Mouse (Mus musculus) bone marrow, adult 2 months (tissue): ENCODE data around the gene Rnft2. TPM values are rescaled to one million over a fixed set of nuclear protein-coding genes. Genes with fewer than 3 reads are reported as not detected.
A peak's percentile ranks its signal among the peaks of the same experiment; 100 is the strongest.

Experiments used
- H3K27ac ChIP-seq: fragments of 200-500 bp; 2 replicates; pipeline ENCODE4 v1.5.1; 2012; ENCODE audit warnings: low read depth, mild to moderate bottlenecking, control low read depth, inconsistent platforms, low read length; ENCODE audit not compliant: control insufficient read depth, poor library complexity, insufficient read depth
- H3K4me1 ChIP-seq: fragments of 200-500 bp; 2 replicates; pipeline ENCODE4 v1.6.1; 2011; ENCODE audit warnings: low read length; ENCODE audit not compliant: control insufficient read depth, insufficient read depth
- H3K4me3 ChIP-seq: fragments of 200-500 bp; replicated peaks from 2 replicates; pipeline ENCODE3; 2011; ENCODE audit warnings: mild to moderate bottlenecking, low read depth, low read length, control low read depth; ENCODE audit not compliant: control insufficient read depth
- CTCF ChIP-seq: fragments of 200-500 bp; IDR thresholded peaks from 2 replicates; pipeline ENCODE4 v1.5.1; 2011; ENCODE audit warnings: low read length, control low read depth; ENCODE audit not compliant: control insufficient read depth, insufficient read depth
- POLR2A ChIP-seq: fragments of 200-500 bp; IDR thresholded peaks from 2 replicates; pipeline ENCODE4 v1.6.1; 2011; ENCODE audit warnings: low read depth, mild to moderate bottlenecking, control low read depth, low read length, borderline replicate concordance; ENCODE audit not compliant: control insufficient read depth
- WGBS: fragments of 180-500 bp; shearing (Covaris S2); methylation state at CpG from one replicate; pipeline ENCODE4 v1.1.7; 2018; 5-methylcytosine and 5-hydroxymethylcytosine counted together
- polyA plus RNA-seq: library from polyadenylated mRNA; stranded (reverse); fragments of >200 nt; gene quantifications from 2 replicates; pipeline ENCODE4 v1.2.4, GENCODE M21; 2011; ENCODE audit warnings: low replicate concordance; ENCODE audit not compliant: missing spikeins, insufficient read depth, insufficient read length

Rnft2 gene
- polyA plus RNA-seq, 1 experiment = not detected

GRCm38 (mm10) chr5:118177640-118178039 lies 67.3 kb downstream of the Rnft2 start:
- no peak overlapping the region for H3K27ac ChIP-seq
- no peaks in the 10 kb centered on the region for H3K4me1 ChIP-seq
- 74% methylated on average over 7 of the region's 7 CpGs for WGBS
- H3K4me3 ChIP-seq = no peak overlapping the region
- TF ChIP-seq CTCF = no peak
- no peak for TF ChIP-seq POLR2A

GRCm38 (mm10) chr5:118175137-118175536 lies 69.8 kb downstream of the Rnft2 start:
- no peak overlapping the region for H3K27ac ChIP-seq
- H3K4me3 ChIP-seq = no peak overlapping the region
- 36% methylated on average over 2 of the region's 2 CpGs for WGBS
- H3K4me1 ChIP-seq = no peaks in the 10 kb centered on the region
- TF ChIP-seq POLR2A = no peak
- TF ChIP-seq CTCF = peak; percentile 16; the same call in 1 of the 2 replicates

GRCm38 (mm10) chr5:118174310-118175009 lies 70.5 kb downstream of the Rnft2 start:
- Histone ChIP-seq H3K27ac (no peak overlapping the region), H3K4me3 (no peak overlapping the region), H3K4me1 (no peaks in the 10 kb centered on the region)
- no peak for TF ChIP-seq CTCF
- no peak for TF ChIP-seq POLR2A
- WGBS = 4% methylated on average over 22 of the region's 22 CpGs

GRCm38 (mm10) chr5:118172078-118172723 lies 72.7 kb downstream of the Rnft2 start:
- under 1% methylated on average over 27 of the region's 27 CpGs for WGBS

GRCm38 (mm10) chr5:118171665-118172064 lies 73.3 kb downstream of the Rnft2 start:
- H3K4me3 ChIP-seq = no peak overlapping the region
- H3K27ac ChIP-seq = no peak overlapping the region
- no peak for TF ChIP-seq POLR2A
- no peak for TF ChIP-seq CTCF
- 2% methylated on average over 36 of the region's 36 CpGs for WGBS
- H3K4me1 ChIP-seq = no peaks in the 10 kb centered on the region

More at GRCm38 (mm10) chr5:118172078-118172723, 72.7 kb downstream of the Rnft2 start:
- no peak for TF ChIP-seq POLR2A
- TF ChIP-seq CTCF = no peak
- Histone ChIP-seq H3K4me1 (no peaks in the 10 kb centered on the region), H3K4me3 (peak overlapping the region; percentile 2), H3K27ac (no peak overlapping the region)

GRCm38 (mm10) chr5:118170888-118171529 lies 73.9 kb downstream of the Rnft2 start:
- H3K4me3 ChIP-seq = no peak overlapping the region
- no peaks in the 10 kb centered on the region for H3K4me1 ChIP-seq
- 2% methylated on average over 25 of the region's 25 CpGs for WGBS
- TF ChIP-seq POLR2A (no peak), CTCF (no peak)
- no peak overlapping the region for H3K27ac ChIP-seq

GRCm38 (mm10) chr5:118169222-118170221 lies 75.4 kb downstream of the Rnft2 start:
- Histone ChIP-seq H3K4me1 (no peaks in the 10 kb centered on the region), H3K4me3 (no peak overlapping the region), H3K27ac (no peak overlapping the region)
- WGBS = 5% methylated on average over 117 of the region's 117 CpGs
- no peak for TF ChIP-seq CTCF
- no peak for TF ChIP-seq POLR2A
